ENCODE assay signal across 8 mouse cellular contexts in genomic region chr19:21652285-21653171, GRCm38 (mm10). TPM values are rescaled to one million over a fixed set of nuclear protein-coding genes. Genes with fewer than 3 reads are reported as not detected.
DNase-seq lines count a peak whose midpoint lies in the region; ATAC-seq and TF ChIP-seq lines count a peak whose summit lies in the region.

TSS of gene 1110059E24Rik (minus strand) at chr19:21652976.

- H3K27ac ChIP-seq in bone marrow macrophage, adult 2 months (ENCODE audit: insufficient read depth, low read depth, low read length), result peak within 1 kb of the TSS; percentile 81
- peak within 1 kb of the TSS; percentile 90 for H3K27ac ChIP-seq in embryonic fibroblast, embryonic 13.5 days (ENCODE audit: insufficient read depth, low read length)
- H3K27ac ChIP-seq in kidney, embryonic 14.5 days (ENCODE audit: low read depth, low read length), result peak within 1 kb of the TSS; percentile 98
- peak within 1 kb of the TSS; percentile 97 for H3K27ac ChIP-seq in limb, embryonic 15.5 days

- no peak for TF ChIP-seq CTCF in bone marrow macrophage, adult 2 months (IDR thresholded peaks at IDR 0.05; ENCODE audit: low read depth, low read length)
- TF ChIP-seq CTCF in embryonic fibroblast, embryonic 13.5 days (IDR thresholded peaks at IDR 0.05; ENCODE audit: borderline replicate concordance, insufficient read depth, low read length), result no peak

- DNase-seq in A20 (ENCODE audit: low read depth, low spot score), result peak; percentile 99
- DNase-seq in heart, adult 9 months (ENCODE audit: low spot score in 2 of 2), result peak; percentile 98
- DNase-seq in monocyte, adult 2 months (ENCODE audit: low read depth in 1 of 2, low spot score in 2 of 2), result peak; percentile 93 to 94
- DNase-seq in spleen, postnatal 36 days (ENCODE audit: low spot score in 2 of 2), result peak; percentile 97 to 99

- no peaks in the 10 kb centered on the region for H3K36me3 ChIP-seq in kidney, embryonic 14.5 days (ENCODE audit: control insufficient read depth, insufficient read depth, low read length)
- H3K36me3 ChIP-seq in limb, embryonic 15.5 days, result no peaks in the 10 kb centered on the region

- peak within 1 kb of the TSS; percentile 95 for H3K9ac ChIP-seq in kidney, embryonic 14.5 days (ENCODE audit: low read depth, low read length)
- peak within 1 kb of the TSS; percentile 88 for H3K9ac ChIP-seq in limb, embryonic 15.5 days

- TF ChIP-seq POLR2A in bone marrow macrophage, adult 2 months (IDR thresholded peaks at IDR 0.05; ENCODE audit: borderline replicate concordance, low read depth, low read length), result no peak
- TF ChIP-seq POLR2A in embryonic fibroblast, embryonic 13.5 days (IDR thresholded peaks at IDR 0.05; ENCODE audit: low read depth, low read length), result peak; percentile 66

- H3K4me3 ChIP-seq in bone marrow macrophage, adult 2 months (ENCODE audit: insufficient read depth, low read length), result peak within 1 kb of the TSS; percentile 91
- H3K4me3 ChIP-seq in embryonic fibroblast, embryonic 13.5 days (ENCODE audit: insufficient read depth, low read length), result peak within 1 kb of the TSS; percentile 72
- H3K4me3 ChIP-seq in kidney, embryonic 14.5 days (ENCODE audit: low read length), result peak within 1 kb of the TSS; percentile 84
- peak within 1 kb of the TSS; percentile 88 for H3K4me3 ChIP-seq in limb, embryonic 15.5 days

- 7% methylated on average over 52 of the region's 52 CpGs for WGBS in kidney, embryonic 14.5 days
- 4% methylated on average over 52 of the region's 52 CpGs for WGBS in limb, embryonic 15.5 days

- H3K4me2 ChIP-seq in kidney, embryonic 14.5 days (replicated peaks; ENCODE audit: low read depth, low read length), result peak within 1 kb of the TSS; percentile 72
- H3K4me2 ChIP-seq in limb, embryonic 15.5 days, result peak within 1 kb of the TSS; percentile 71

- H3K4me1 ChIP-seq in bone marrow macrophage, adult 2 months (ENCODE audit: control insufficient read depth, insufficient read depth, low read length), result peaks cover 25% of the 10 kb centered on the region
- H3K4me1 ChIP-seq in embryonic fibroblast, embryonic 13.5 days (ENCODE audit: control insufficient read depth, insufficient read depth, low read length), result peaks cover 6% of the 10 kb centered on the region; the same call in 1 of the 2 replicates
- peaks cover 8% of the 10 kb centered on the region for H3K4me1 ChIP-seq in kidney, embryonic 14.5 days (ENCODE audit: control insufficient read depth, insufficient read depth, low read length)
- H3K4me1 ChIP-seq in limb, embryonic 15.5 days, result peaks cover 18% of the 10 kb centered on the region

- H3K9me3 ChIP-seq in kidney, embryonic 14.5 days (ENCODE audit: control insufficient read depth, low read length), result no peaks in the 10 kb centered on the region
- no peaks in the 10 kb centered on the region for H3K9me3 ChIP-seq in limb, embryonic 15.5 days

- no peaks in the 10 kb centered on the region for H3K27me3 ChIP-seq in kidney, embryonic 14.5 days (ENCODE audit: control insufficient read depth, insufficient read depth, low read length)
- H3K27me3 ChIP-seq in limb, embryonic 15.5 days, result no peaks in the 10 kb centered on the region

- peak; percentile 100 for ATAC-seq in kidney, embryonic 14.5 days (ENCODE audit: low FRiP score, low TSS enrichment)
- ATAC-seq in limb, embryonic 15.5 days (ENCODE audit: insufficient number of reproducible peaks, low FRiP score, low TSS enrichment, low read depth), result peak; percentile 99

RNA-seq across cellular contexts. Expression of gene 1110059E24Rik, which starts in this region (rescaled TPM):
- 17.4 and 19.2 TPM in 2 replicates for polyA plus RNA-seq in bone marrow macrophage, adult 2 months (2012; ENCODE audit: insufficient read depth, insufficient read length, missing spikeins)
- 28.4 and 38.7 TPM in 2 replicates for polyA plus RNA-seq in embryonic fibroblast, embryonic 13.5 days (2011; ENCODE audit: insufficient read length, low read depth, missing spikeins)
- polyA plus RNA-seq in kidney, embryonic 14.5 days (2014; fragmentation: Nextera tagmentation; extraction: Ambion mirVana), result 69.1 and 87.5 TPM in 2 replicates
- polyA plus RNA-seq in limb, embryonic 15.5 days (2015; fragmentation: Nextera tagmentation; extraction: Ambion mirVana), result 49.2 and 52.2 TPM in 2 replicates

Comparison
In these comparisons a context has a peak if more than half of its experiments do, and no peak if none do; other contexts are left out.
1. Peak in every context shown above with its lines: DNase-seq, ATAC-seq, H3K4me3 ChIP-seq and H3K27ac ChIP-seq.